Mouse (Mus musculus) cortical plate, adult 2 months (tissue): Measurements from ENCODE around the gene Pitpnc1.

Source experiments
- CTCF ChIP-seq: fragments of 200-500 bp; IDR thresholded peaks from 2 replicates; pipeline ENCODE4 v1.5.1; 2011; ENCODE audit warnings: mild to moderate bottlenecking, control low read depth, low read length; ENCODE audit not compliant: insufficient read depth; ENCODE audit errors: extremely low read depth
- POLR2A ChIP-seq: fragments of 200-500 bp; IDR thresholded peaks from 2 replicates; pipeline ENCODE4 v1.6.1; 2011; ENCODE audit warnings: mild to moderate bottlenecking, low read length, control low read depth; ENCODE audit not compliant: insufficient read depth; ENCODE audit errors: extremely low read depth

DNA sequence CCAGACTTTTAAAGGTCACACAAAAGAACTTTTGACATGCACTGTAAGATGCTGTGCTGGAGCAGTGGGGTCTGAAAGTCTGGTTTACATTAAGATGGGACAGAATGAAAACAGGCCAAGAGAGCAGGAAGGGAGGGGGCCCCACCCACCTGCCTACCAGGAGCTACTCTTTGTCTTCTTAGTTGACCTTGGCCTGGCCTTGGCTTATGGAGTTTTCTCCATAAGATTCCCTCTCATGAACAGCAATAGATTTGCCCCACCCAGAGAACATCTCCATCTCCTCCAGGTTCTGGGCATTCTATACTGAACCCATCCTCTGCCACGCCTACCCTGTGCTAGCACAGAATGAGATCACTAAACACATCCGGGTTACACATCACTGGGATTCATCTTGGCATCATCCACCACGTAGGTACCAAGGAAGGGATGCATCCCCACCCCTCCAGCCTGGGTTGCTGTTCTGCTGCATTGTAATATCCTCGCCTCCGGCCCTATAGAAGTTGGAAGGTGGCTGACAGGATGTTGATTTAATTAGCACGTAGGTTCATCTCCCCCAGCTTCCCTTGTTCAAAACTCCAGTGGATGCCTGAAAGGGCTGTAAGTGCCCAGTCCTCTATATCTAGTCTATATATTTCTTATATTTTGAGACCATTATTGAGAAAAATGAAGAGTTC, 34.6 kb downstream of the Pitpnc1 start:
- TF ChIP-seq CTCF (no peak), POLR2A (no peak)
